Mouse (Mus musculus): ENCODE results near the gene Exoc6. TPM values are rescaled to one million over a fixed set of nuclear protein-coding genes. Genes with fewer than 3 reads are reported as not detected.

Exoc6 gene
- total and polyA plus RNA-seq, 2 experiments from 2014 or later, result 25.5 to 27.2 TPM

DNA sequence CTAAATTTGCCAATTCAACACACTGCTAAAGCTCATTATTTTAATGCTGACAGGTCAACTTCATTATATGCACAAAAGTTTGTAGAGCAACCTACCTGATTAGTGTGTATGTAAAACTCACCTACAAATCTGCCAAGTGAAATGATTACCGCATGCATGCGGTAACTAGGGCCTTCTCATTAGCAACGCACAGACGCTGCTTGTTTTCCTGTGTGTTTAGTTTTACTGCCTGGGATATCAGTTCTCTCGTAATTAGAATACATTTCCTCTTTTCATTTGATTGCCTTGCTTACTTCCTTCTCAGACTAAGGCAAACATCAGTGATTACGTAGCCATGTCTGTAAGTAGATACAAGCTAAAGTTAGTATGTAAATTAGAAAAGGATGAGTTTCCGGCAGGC, 62.7 kb downstream of the Exoc6 start:
- ATAC-seq (ENCODE audit: low FRiP score), result no peak
- no peaks in the 10 kb centered on the region for H3K27me3 ChIP-seq (ENCODE audit: insufficient read depth, low read length)
- H3K27ac ChIP-seq (ENCODE audit: low read depth, low read length), result no peak overlapping the region
- no peak for DNase-seq (ENCODE audit: low spot score)
- no peak overlapping the region for H3K9ac ChIP-seq (replicated peaks; ENCODE audit: low read length, poor library complexity, severe bottlenecking)
- peaks cover 11% of the 10 kb centered on the region; the same call in 1 of the 2 replicates for H3K36me3 ChIP-seq (ENCODE audit: insufficient read depth, low read length)
- no peak overlapping the region for H3K4me2 ChIP-seq (ENCODE audit: low read depth, low read length, poor library complexity, severe bottlenecking)
- WGBS, result 85% methylated on average over 7 of the region's 7 CpGs
- H3K4me1 ChIP-seq (ENCODE audit: insufficient read depth, low read length), result no peaks in the 10 kb centered on the region
- H3K9me3 ChIP-seq (ENCODE audit: low read length), result no peaks in the 10 kb centered on the region
- H3K4me3 ChIP-seq (ENCODE audit: low read depth, low read length), result no peak overlapping the region
- TF ChIP-seq CTCF (IDR thresholded peaks at IDR 0.05), result no peak

DNA sequence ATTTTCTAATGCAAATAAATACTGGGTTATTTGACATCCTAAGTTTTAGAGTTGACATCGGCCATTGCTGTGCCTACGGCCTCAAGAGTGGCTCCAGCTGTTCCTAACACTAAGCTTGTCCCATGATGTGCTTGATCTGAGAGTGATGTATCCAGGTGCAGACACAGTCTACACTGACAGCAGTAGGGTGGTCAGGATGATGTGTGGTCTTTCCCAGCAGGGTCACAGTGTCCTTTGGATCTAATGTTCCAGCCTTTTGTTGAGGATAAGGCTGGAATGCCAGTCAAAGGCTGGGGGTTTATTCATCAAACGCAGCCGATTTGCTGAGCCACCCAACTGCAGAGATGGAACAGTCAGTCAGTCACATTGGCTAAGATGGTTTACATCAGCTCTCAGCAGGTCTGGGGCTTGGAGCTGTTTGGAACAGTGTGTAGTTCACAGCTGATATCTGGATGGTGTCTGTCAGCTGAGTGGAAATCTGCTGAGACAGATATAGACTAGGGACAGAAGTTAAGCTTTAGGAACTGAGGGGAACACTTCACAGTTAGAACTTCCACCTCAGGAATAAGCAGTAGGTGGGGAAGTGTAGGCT, 64.9 kb downstream of the Exoc6 start:
- ATAC-seq (ENCODE audit: low FRiP score), result no peak
- Histone ChIP-seq H3K36me3 (ENCODE audit: insufficient read depth, low read length) (peaks cover 6% of the 10 kb centered on the region; the same call in 1 of the 2 replicates), H3K27me3 (ENCODE audit: insufficient read depth, low read length) (no peaks in the 10 kb centered on the region), H3K4me1 (ENCODE audit: insufficient read depth, low read length) (no peaks in the 10 kb centered on the region), H3K4me3 (ENCODE audit: low read depth, low read length) (no peak overlapping the region), H3K9ac (replicated peaks; ENCODE audit: low read length, poor library complexity, severe bottlenecking) (no peak overlapping the region), H3K9me3 (ENCODE audit: low read length) (no peaks in the 10 kb centered on the region), H3K4me2 (ENCODE audit: low read depth, low read length, poor library complexity, severe bottlenecking) (no peak overlapping the region), H3K27ac (ENCODE audit: low read depth, low read length) (no peak overlapping the region)
- no peak for DNase-seq (ENCODE audit: low spot score)
- 66% methylated on average over 4 of the region's 4 CpGs for WGBS
- no peak for TF ChIP-seq CTCF (IDR thresholded peaks at IDR 0.05)

DNA sequence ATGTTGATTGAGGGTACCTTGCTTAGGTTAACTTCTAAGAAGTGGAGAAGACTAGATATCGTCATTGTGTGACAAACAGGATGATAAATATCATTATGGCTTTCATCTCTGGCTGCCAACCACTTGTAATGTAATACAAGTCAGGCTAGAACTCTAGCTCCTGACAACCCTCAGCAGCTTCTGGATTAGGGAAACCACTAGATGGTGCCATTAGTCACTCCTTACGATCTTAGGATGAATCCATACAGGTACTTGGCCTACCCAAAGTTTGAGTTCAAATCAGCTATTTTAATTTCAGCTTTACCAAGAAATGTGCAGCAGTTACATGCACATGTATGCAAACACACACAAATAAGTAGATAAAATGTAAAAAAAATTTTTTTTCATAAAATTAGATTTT, 97.8 kb downstream of the Exoc6 start:
- H3K27ac ChIP-seq (ENCODE audit: low read depth, low read length), result no peak overlapping the region
- ATAC-seq (ENCODE audit: low FRiP score) (no peak), DNase-seq (ENCODE audit: low spot score) (peak; percentile 38)
- no peaks in the 10 kb centered on the region for H3K27me3 ChIP-seq (ENCODE audit: insufficient read depth, low read length)
- H3K4me1 ChIP-seq (ENCODE audit: insufficient read depth, low read length), result no peaks in the 10 kb centered on the region
- TF ChIP-seq CTCF (IDR thresholded peaks at IDR 0.05), result peak; percentile 62
- H3K4me3 ChIP-seq (ENCODE audit: low read depth, low read length), result no peak overlapping the region
- no peaks in the 10 kb centered on the region for H3K9me3 ChIP-seq (ENCODE audit: low read length)
- no peak overlapping the region for H3K4me2 ChIP-seq (ENCODE audit: low read depth, low read length, poor library complexity, severe bottlenecking)
- H3K36me3 ChIP-seq (ENCODE audit: insufficient read depth, low read length), result no peaks in the 10 kb centered on the region
- H3K9ac ChIP-seq (replicated peaks; ENCODE audit: low read length, poor library complexity, severe bottlenecking), result no peak overlapping the region
- 43% methylated on average over 2 of the region's 2 CpGs for WGBS

DNA sequence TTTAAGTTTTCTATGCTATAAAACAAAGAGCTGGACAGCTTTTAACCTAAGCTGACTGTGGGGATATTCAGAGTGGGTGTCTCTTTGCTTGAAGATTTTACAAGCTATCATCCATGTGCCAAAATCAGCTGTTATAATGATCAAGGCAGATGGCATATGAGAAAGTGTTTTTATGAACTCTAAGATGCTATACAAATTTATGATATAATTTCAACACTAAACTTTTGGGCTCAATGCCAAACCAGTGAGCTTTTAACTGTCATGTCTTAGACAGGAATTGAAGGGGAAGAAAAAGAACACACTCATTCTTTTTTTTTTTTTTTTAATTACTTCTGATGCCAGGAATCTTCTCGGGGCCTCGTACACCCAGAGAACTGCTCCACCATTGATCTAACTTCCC, 100.3 kb downstream of the Exoc6 start:
- no peak overlapping the region for H3K27ac ChIP-seq (ENCODE audit: low read depth, low read length)
- no peaks in the 10 kb centered on the region for H3K27me3 ChIP-seq (ENCODE audit: insufficient read depth, low read length)
- ATAC-seq (ENCODE audit: low FRiP score) (no peak), DNase-seq (ENCODE audit: low spot score) (no peak)
- no peak overlapping the region for H3K4me2 ChIP-seq (ENCODE audit: low read depth, low read length, poor library complexity, severe bottlenecking)
- H3K4me3 ChIP-seq (ENCODE audit: low read depth, low read length), result no peak overlapping the region
- no peaks in the 10 kb centered on the region for H3K9me3 ChIP-seq (ENCODE audit: low read length)
- H3K36me3 ChIP-seq (ENCODE audit: insufficient read depth, low read length), result no peaks in the 10 kb centered on the region
- H3K9ac ChIP-seq (replicated peaks; ENCODE audit: low read length, poor library complexity, severe bottlenecking), result no peak overlapping the region
- TF ChIP-seq CTCF (IDR thresholded peaks at IDR 0.05), result no peak
- 67% methylated on average over 2 of the region's 2 CpGs for WGBS
- H3K4me1 ChIP-seq (ENCODE audit: insufficient read depth, low read length), result no peaks in the 10 kb centered on the region

DNA sequence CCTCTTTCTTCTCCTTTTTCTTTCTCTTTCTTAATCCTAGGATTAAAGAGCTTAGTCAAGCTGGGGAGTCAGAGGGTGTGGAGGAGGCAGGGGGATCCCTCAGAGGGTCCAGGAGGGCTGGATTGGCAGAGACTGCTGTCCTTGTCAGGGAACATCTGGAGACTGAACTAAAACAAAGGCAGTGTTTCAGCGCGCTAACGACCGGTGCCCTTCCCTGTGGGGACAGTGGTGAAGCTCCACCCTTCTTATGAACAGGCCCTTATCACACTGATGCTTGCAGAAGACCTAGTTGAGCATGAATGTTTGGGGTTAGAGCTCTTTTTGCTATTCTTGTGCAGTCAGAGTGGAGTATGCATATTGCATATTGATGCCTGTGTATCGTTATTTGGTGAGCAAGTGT, 103.8 kb downstream of the Exoc6 start:
- H3K27ac ChIP-seq (ENCODE audit: low read depth, low read length), result no peak overlapping the region
- H3K4me2 ChIP-seq (ENCODE audit: low read depth, low read length, poor library complexity, severe bottlenecking), result no peak overlapping the region
- ATAC-seq (ENCODE audit: low FRiP score) (no peak), DNase-seq (ENCODE audit: low spot score) (no peak)
- H3K36me3 ChIP-seq (ENCODE audit: insufficient read depth, low read length), result no peaks in the 10 kb centered on the region
- H3K4me1 ChIP-seq (ENCODE audit: insufficient read depth, low read length), result no peaks in the 10 kb centered on the region
- WGBS, result 40% methylated on average over 5 of the region's 5 CpGs
- H3K9ac ChIP-seq (replicated peaks; ENCODE audit: low read length, poor library complexity, severe bottlenecking), result no peak overlapping the region
- H3K27me3 ChIP-seq (ENCODE audit: insufficient read depth, low read length), result no peaks in the 10 kb centered on the region
- TF ChIP-seq CTCF (IDR thresholded peaks at IDR 0.05), result no peak
- H3K4me3 ChIP-seq (ENCODE audit: low read depth, low read length), result no peak overlapping the region
- no peaks in the 10 kb centered on the region for H3K9me3 ChIP-seq (ENCODE audit: low read length)

DNA sequence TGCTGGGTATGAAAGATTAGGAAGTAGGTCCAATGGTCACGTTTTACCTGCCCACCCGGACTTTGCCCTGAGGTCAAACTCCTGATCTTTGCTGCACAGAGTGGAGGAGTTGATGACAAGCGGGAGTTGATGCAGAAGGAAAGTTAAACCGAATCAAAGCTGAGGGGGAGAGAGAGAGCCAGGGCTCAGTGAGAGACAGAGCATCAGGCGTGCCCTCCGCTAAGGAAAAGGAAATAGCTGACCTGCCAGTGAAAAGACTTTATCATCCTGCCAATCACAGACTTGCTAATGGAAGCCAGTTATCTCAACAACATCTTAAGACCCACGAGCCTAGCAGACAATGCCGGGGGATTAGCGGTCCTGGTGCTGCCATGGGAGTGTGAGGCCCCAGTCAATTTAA, 106.2 kb downstream of the Exoc6 start:
- ATAC-seq (ENCODE audit: low FRiP score), result no peak
- DNase-seq (ENCODE audit: low spot score), result no peak

More for the DNA sequence above, 106.2 kb downstream of the Exoc6 start:
- WGBS, result 16% methylated on average over 9 of the region's 9 CpGs
- no peaks in the 10 kb centered on the region for H3K4me1 ChIP-seq (ENCODE audit: insufficient read depth, low read length)
- no peak overlapping the region for H3K4me2 ChIP-seq (ENCODE audit: low read depth, low read length, poor library complexity, severe bottlenecking)
- H3K4me3 ChIP-seq (ENCODE audit: low read depth, low read length), result no peak overlapping the region
- no peak for TF ChIP-seq CTCF (IDR thresholded peaks at IDR 0.05)
- H3K9ac ChIP-seq (replicated peaks; ENCODE audit: low read length, poor library complexity, severe bottlenecking), result no peak overlapping the region
- no peaks in the 10 kb centered on the region for H3K9me3 ChIP-seq (ENCODE audit: low read length)
- H3K36me3 ChIP-seq (ENCODE audit: insufficient read depth, low read length), result no peaks in the 10 kb centered on the region
- H3K27ac ChIP-seq (ENCODE audit: low read depth, low read length), result no peak overlapping the region
- no peaks in the 10 kb centered on the region for H3K27me3 ChIP-seq (ENCODE audit: insufficient read depth, low read length)

Data from midbrain, postnatal 0 days (tissue).